Mouse (Mus musculus) A20 (cell line): ENCODE measurements around the gene Clec1b.

Experiments
- DNase-seq: peaks from one replicate; pipeline ENCODE4 v3.0.0-alpha.2; 2011; ENCODE audit warnings: low read depth, low spot score

Gene Clec1b

DNA sequence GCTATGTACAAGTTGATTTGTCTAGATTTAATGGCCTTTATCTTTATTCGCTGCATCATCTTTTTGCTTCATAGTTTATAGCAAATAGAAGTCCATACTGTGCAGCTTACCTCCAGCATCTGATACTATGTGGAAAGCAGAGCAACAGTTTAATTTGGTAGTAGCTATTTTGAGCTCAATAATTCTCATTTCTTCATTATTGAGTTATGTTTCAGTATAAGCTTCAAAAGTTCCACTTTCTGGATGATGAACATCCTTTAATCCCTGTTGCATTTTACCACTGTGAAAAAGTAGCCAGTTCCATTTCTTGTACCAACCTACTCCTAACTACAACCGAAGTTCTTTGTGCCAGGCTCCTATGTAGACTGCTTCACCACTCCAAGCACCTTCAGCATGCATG, 11.5 kb downstream of the Clec1b start, which contains the start of gene Clec9a:
Gene Clec9a (plus strand): TSS at position 301 of the 400 bp plus-strand sequence.
- no peak for DNase-seq

DNA sequence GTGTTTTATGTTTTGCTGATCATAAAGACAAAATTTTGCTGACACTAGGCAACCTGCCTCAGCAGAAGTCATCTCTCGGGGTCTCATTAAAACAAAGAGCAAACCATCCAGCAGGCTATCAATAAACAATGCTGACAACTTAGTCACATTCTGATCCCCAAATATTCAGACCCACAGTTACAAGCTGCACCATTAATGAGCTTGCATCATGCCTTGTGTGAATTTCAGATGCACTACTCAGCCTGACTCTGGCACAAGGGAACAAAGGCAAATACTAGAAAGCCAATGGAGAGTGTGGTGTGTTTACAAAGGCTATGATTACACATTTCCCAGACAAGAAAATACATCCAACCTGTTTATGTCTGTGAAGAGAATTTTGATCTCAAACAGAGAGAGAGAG, 17.1 kb downstream of the Clec1b start:
- DNase-seq = no peak

DNA sequence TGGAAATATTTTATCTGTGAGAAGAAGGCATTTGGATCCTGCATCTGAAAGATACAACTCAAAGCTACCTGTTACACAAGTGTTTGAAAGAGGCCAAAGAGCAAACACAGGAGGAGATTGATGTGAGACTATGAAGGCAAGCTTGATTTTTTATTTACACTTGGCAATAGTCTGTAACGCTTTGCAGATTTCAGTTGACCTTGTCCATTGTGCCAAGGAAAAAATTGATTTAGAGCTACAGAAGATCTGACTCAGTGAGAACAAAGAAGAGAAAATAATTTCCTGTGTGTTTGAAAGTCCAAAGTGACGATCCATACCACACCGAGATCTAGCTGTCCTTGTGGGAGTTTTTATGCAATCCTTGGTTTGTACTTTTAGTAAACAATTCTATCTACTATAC, 25.2 kb downstream of the Clec1b start:
- no peak for DNase-seq

DNA sequence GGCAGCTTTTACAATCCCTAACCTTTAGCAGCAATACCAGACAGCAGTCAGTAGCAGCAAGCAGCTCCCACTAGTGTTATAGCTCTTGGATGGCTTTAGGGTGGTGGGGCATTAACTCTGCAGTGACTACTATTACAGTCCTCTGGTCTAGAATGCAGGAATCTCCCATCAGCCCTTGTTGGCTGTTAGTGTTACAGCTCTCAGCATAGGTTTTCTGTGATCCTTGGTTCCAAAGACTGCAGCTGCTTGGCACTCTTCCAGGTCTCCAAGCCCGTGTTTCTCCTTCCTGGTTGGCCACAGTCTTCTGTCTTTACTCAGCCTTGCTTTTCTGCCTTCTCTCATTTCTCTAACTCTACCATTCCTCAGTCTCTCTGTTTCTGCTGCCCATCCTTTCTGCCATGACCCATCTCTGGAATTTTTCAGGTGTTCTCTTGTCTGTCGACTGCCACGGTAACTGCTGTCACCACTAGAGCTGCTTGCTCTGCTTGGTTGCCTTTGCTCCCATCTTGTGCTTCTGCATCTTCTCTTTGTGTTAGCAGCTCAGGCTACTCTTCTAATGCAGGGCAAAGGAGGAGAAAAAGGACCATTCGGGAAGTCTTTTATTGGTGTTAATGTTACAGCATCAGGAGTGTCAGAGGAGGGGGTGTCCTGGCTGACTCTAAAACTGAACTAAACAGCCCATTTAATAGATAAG, 26.1 kb downstream of the Clec1b start:
- DNase-seq = no peak

DNA sequence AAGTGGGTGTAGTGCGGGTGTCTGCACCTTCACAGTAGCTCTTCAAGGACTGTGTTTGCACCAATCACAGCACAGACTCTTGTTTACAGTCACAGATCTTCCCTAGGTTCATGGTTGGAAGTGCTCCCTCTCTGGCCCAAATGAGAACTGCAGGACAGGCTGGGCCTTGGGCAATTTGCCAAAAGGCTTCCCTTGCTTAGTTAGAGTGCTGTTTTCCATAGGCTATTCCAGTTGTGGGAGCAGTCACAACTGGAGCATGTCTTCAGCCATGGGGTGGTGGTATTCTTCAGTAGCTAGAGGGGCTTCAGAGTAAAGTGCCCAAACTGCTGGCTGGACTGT, 26.6 kb downstream of the Clec1b start:
- peak; percentile 60 for DNase-seq

DNA sequence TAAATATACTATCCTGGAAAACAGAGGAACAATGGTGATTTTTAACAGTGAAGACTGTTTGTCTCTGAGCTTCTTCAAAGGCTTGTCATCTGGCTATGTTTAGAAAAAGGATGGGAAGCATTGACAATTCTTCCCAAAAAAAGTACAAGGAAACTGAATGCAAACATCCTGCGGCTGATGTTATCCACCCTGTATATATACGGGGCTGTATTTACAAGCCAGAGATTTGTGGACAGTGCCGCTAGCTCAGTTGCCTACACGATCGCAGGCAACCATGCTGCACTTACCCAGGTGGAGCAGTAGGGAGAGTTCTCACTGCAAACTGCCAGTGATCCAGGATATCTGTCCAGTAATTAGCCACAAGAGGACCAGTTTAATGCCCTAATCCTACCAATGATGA, 28.1 kb downstream of the Clec1b start:
- no peak for DNase-seq

DNA sequence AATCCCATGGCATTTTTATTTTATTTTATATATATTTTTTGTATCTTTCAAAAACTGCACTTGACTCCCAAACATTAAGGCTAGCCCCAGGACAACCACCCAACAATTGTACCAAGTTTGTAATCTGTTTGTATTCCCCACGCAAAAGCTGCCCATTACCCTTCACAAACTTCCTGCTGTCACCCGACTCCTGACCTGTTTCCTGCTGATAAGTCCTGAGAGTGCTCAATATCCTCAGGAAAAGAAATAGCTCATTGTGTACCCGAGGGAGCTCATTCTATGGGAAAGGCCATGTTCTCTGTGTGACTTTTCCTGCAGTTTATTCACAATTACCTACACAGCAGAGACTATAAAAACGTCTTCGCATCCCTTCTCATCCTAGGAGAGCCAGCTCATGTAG, 28.7 kb downstream of the Clec1b start:
- DNase-seq = no peak

DNA sequence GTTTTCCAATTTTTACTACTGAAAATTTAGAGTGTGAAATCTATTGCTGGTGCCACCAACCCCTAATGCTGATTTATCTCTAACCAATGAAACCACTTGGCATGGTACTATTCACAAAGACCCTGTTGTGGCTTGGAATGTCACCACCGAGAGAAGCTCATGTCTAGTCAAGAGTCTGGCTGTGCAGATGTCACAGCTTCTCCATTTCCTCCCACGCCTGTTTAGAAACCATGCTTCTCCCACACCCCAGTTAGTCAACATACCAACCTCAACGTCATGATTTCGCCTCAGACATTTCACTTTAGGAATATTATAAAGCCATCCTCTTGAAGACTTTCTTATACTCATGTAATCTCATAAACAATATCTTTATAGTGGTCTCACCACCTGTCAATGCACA, 30.2 kb downstream of the Clec1b start:
- DNase-seq = no peak

DNA sequence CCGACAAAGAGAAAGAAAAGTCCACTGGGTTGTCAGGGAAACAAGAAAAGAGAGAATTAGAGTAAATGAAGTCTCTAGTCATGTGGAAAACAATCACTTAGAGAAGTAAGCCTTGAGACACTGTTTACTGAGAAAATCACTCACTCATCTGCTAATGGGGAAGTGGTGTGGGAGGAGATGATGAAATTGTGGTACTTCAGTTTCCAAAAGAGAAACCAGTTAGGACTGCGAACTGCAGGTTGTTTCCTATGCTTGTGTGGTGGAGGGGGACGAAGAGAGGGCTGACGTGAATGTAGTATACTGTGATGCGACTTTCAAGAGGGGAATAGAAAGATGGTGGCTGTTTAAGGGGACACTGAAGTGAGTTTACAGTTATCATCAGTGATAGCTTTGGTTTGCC, 37.1 kb downstream of the Clec1b start:
- peak; percentile 82 for DNase-seq

DNA sequence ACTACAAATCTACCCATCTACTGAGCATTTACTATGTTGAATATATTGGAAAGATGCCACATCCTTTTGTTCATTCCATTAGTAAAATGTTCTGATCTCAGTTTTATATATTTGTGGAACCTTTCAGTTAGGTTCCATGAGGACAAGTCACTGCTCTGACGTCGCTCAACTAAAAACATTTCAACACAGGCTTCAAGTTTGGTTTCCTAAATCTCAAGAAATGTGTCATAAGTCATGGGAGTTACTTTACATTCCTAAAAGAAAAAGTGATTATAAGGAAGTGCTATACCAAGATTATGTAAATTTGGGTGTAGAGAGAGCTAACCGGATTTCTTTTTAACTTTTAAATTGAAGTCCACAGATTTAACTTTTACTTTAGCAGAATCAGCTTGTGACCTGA, 38.9 kb downstream of the Clec1b start:
- DNase-seq = no peak

DNA sequence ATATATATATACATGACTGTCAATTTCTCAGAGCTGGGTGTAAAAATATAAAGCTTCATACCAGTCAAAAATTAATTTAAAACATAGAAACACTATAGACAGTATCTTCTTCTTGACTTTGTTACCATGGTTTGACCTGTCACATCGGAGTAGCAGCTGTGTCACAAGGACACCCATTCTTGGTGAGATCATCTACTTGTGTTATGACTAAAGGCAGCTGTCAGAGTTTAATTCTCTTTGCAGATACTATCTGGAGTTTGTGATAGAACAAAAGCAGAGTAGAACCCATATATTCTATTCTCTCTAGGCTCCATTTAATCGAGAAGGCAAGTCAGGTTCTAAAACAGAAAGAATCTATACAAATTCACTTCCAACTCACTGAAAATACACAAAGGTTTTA, 40.9 kb downstream of the Clec1b start:
- DNase-seq = peak; percentile 41

DNA sequence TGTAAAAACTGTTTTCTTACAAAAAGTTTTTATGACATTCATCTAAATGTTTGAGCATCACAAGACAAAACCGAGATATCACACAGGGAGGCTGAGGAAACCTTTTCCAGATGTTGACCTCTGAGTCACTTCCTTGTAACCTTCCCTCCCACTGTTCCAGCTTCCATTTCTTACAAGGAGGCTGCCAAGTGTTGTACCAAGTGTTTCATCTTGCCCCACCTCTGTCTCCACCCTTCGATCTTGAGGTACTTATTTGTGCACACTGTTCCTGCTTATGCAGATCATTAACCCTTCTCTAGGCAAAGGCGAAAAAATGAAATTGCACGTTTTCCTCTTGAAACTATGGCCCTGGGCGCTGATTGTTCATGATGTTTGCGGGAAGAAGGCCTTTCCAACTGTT, 52.6 kb downstream of the Clec1b start:
- DNase-seq = no peak

DNA sequence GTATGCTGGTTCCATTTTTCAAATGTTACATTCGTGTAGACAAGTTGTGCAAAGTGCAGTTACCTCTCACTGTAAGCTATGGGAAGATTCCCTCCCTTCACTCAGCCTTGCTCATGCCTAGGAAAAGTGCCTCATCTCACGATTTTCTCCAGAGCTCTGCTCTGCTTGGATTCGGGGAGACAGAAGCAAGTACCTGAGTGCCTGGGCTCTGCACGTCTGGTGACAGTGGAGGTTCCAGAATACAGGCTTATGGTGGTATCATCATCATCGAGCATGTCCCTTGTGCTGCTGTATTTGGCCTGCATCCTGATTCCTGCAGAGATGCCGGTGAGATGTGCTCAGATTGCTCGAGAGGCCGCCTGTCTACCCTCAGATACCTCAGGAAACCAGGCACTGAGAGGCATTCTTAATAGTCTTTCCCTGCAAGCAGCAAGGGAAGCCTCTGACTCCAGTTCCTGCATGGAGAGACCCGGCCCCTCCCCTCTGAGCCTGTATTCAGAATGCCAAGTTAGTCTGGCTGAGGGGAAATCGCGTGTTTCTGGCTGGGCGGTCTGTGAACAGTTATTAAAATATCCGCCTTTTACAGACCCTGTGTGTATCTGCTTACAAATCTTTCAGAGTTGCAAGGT, 54.4 kb downstream of the Clec1b start, which contains the start of gene Clec1a:
Gene Clec1a (minus strand): TSS at position 590 of the 629 bp plus-strand sequence.
- no peak for DNase-seq
